Mouse (Mus musculus) forebrain, embryonic 15.5 days (tissue): ENCODE measurements at regions not wholly inside any gene's neighbourhood (a gene's known extent, or its start where the extent isn't known, plus 50 kb on each side); places are given as distances from the start of the nearest gene placed in this dataset.
A peak's percentile ranks its signal among the peaks of the same experiment; 100 is the strongest.

ENCODE experiments used
- ATAC-seq: fragments of 200-750 bp; cut with Nextera tagmentation; replicated peaks from 2 replicates; pipeline ENCODE4 v1.8.0; 2017; ENCODE audit warnings: mild to moderate bottlenecking, moderate TSS enrichment, moderate library complexity
- H3K27ac ChIP-seq: fragments of 300-500 bp; sonication (generic); replicated peaks from 2 replicates; pipeline ENCODE4 v1.5.1; 2015; ENCODE audit warnings: mild to moderate bottlenecking, inconsistent platforms
- H3K27me3 ChIP-seq: fragments of 300-500 bp; sonication (generic); 2 replicates; pipeline ENCODE4 v1.6.1; 2015; ENCODE audit warnings: inconsistent platforms
- H3K36me3 ChIP-seq: fragments of 300-500 bp; sonication (generic); 2 replicates; pipeline ENCODE4 v1.6.1; 2015; ENCODE audit warnings: mild to moderate bottlenecking, inconsistent platforms
- H3K4me1 ChIP-seq: fragments of 300-500 bp; sonication (generic); 2 replicates; pipeline ENCODE4 v1.6.1; 2015; ENCODE audit warnings: inconsistent platforms
- H3K4me2 ChIP-seq: fragments of 300-500 bp; sonication (generic); replicated peaks from 2 replicates; pipeline ENCODE4 v1.6.1; 2015; ENCODE audit warnings: mild to moderate bottlenecking, inconsistent platforms
- H3K4me3 ChIP-seq: fragments of 300-500 bp; sonication (generic); 2 replicates; pipeline ENCODE4 v1.5.1; 2015; ENCODE audit warnings: mild to moderate bottlenecking, inconsistent platforms
- H3K9ac ChIP-seq: fragments of 300-500 bp; sonication (generic); replicated peaks from 2 replicates; pipeline ENCODE4 v1.6.1; 2015; ENCODE audit warnings: mild to moderate bottlenecking, inconsistent platforms
- H3K9me3 ChIP-seq: fragments of 300-500 bp; sonication (generic); 2 replicates; pipeline ENCODE4 v1.6.1; 2016; ENCODE audit warnings: inconsistent platforms
- WGBS: fragments of 180-500 bp; shearing (Covaris S2); methylation state at CpG from one replicate; pipeline ENCODE4 v1.1.7; 2015; ENCODE audit warnings: mixed read lengths; 5-methylcytosine and 5-hydroxymethylcytosine counted together

DNA sequence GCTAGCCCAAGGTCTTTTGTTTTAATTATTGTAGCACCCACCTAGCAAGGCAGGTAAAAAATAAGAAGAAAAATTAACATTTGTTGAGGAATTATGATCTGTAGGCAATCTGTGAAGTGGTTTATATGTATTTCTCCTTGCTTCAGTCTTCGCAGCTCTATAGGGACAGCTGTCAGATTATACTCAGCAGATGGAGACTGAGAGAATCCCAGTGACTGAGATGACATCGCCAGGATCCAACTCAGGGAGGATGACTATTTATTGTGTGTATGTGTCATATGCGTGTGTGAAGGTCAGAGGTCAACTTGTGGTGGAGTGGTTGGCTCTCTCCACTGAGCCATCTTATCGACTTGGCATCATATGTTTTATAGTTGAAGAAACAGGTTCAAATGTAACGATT is 362.0 kb upstream of the Chd6 start:
- ATAC-seq: peak; percentile 63; the same call in 1 of the 2 replicates
- Histone ChIP-seq H3K36me3 (no peaks in the 10 kb centered on the region), H3K9me3 (no peaks in the 10 kb centered on the region), H3K4me2 (no peak overlapping the region), H3K4me1 (peaks cover 5% of the 10 kb centered on the region; the same call in 1 of the 2 replicates), H3K4me3 (no peak overlapping the region), H3K27ac (peak overlapping the region; percentile 72), H3K27me3 (no peaks in the 10 kb centered on the region), H3K9ac (no peak overlapping the region)
- 67% methylated on average over 5 of the region's 5 CpGs for WGBS

DNA sequence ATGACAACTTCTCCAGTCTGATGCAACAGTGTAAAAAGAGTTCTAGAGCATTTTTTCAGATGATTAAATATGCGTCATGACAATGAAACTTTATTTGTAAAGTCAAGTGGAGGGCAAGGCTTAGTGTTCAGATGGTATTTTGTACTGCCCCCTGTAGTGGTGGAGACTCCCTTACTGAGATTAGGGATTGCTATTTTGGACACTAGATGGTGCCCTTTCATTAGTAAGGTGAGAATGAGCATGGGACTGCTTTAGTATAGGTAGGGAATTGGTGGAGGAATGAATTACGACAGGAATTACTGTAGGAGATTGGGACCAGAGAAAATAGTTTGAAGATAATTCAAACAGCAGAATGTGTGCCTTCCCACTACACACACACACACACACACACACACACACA is 361.1 kb upstream of the Chd6 start:
- Histone ChIP-seq H3K4me2 (no peak overlapping the region), H3K9me3 (no peaks in the 10 kb centered on the region), H3K9ac (no peak overlapping the region), H3K4me1 (peaks cover 5% of the 10 kb centered on the region; the same call in 1 of the 2 replicates), H3K27me3 (no peaks in the 10 kb centered on the region), H3K4me3 (no peak overlapping the region), H3K36me3 (no peaks in the 10 kb centered on the region), H3K27ac (peak overlapping the region; percentile 72; the same call in 1 of the 2 replicates)
- 32% methylated on average over 2 of the region's 2 CpGs for WGBS
- ATAC-seq: 0 out of 2 replicates have a peak, but pooled peaks have one; percentile 43

DNA sequence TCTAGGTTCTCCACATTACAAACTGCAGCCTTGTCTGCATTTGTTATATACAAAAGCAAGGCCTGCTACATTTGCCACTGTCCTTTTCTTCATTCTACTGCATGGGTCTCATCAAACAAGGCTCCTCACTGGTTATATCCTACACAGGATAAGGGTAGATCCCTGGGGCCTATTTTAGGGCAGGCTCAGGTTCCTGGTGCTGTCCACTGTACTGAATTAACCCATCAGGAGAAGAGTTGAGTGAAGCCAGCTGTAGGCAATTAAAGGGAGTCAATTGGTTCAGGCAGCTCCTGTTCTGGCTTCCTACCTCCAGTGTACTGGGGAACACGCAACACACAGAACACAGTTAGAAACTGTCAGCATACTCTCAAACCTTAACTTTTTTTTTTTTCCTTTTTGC is 358.2 kb upstream of the Chd6 start:
- H3K27me3 ChIP-seq: no peaks in the 10 kb centered on the region
- no peaks in the 10 kb centered on the region for H3K9me3 ChIP-seq
- H3K4me3 ChIP-seq: no peak overlapping the region
- no peaks in the 10 kb centered on the region for H3K36me3 ChIP-seq
- WGBS: 97% methylated on average over 1 of the region's 1 CpGs
- ATAC-seq: no peak
- no peak overlapping the region for H3K9ac ChIP-seq
- no peak overlapping the region for H3K27ac ChIP-seq
- H3K4me1 ChIP-seq: peaks cover 5% of the 10 kb centered on the region; the same call in 1 of the 2 replicates
- no peak overlapping the region for H3K4me2 ChIP-seq

DNA sequence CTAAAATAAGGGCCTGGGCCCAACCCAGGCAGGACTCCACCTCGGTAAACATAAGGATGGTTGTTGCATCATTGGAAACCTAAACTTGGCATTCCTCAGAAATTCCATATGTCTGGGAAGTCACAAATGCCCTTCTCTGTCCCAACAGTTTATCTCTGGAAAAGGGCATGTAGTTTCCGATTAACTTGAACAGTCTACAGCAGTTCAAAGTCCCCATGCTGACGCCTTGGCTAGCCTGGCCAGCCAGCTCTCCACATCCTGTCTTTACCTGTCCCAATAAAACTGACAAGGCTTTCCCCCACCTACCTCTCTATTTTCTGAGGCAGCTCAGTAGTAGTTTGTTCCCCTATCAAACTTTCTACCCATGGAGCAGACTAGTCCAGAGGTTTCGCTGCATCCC is 351.7 kb upstream of the Chd6 start:
- 94% methylated on average over 4 of the region's 4 CpGs for WGBS
- ATAC-seq: no peak
- H3K9ac ChIP-seq: no peak overlapping the region
- H3K4me1 ChIP-seq: no peaks in the 10 kb centered on the region
- H3K27me3 ChIP-seq: no peaks in the 10 kb centered on the region
- no peaks in the 10 kb centered on the region for H3K9me3 ChIP-seq
- no peak overlapping the region for H3K4me2 ChIP-seq
- H3K36me3 ChIP-seq: no peaks in the 10 kb centered on the region
- no peak overlapping the region for H3K27ac ChIP-seq
- H3K4me3 ChIP-seq: no peak overlapping the region

DNA sequence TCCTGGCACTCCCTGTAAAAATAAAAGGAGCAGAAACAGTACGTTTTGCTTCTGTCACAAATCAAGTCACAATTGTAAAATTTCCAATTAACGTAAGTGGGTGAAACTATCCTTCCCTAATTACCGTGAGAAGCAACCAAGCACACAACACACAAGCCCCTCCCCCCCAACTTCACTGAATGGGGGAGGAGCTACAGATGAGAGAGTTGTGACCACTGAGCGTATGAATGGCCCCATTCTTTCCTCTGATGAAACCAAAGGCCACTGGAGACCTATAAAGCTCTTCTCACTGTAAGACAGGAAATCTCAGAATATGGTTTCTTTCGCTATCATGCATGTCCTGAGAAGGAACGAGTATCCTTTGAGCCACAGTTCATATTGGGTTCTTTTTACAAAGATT is 345.6 kb upstream of the Chd6 start:
- no peak for ATAC-seq
- Histone ChIP-seq H3K9ac (no peak overlapping the region), H3K4me1 (no peaks in the 10 kb centered on the region), H3K36me3 (no peaks in the 10 kb centered on the region), H3K4me3 (no peak overlapping the region), H3K27me3 (no peaks in the 10 kb centered on the region), H3K4me2 (no peak overlapping the region), H3K9me3 (no peaks in the 10 kb centered on the region), H3K27ac (no peak overlapping the region)
- 33% methylated on average over 6 of the region's 6 CpGs for WGBS

DNA sequence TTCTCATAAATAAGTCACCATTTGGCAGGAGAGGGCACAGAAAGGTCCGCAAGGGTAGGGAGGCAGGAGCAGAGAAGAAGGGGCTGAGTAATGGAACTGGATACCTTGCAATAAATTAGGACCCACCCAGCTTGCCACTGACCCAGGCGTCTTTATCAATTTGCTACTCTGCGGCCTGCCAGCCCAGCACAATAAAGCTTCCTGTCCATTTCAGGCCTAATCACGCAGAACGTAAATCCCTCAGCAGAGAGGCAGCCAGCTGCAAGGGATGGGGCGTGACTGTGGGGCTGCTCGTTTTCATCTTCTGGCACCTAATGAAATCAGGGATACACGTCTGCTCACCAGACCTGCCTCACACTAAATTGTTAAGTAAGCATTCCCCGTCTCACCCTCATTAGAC is 324.9 kb upstream of the Chd6 start:
- no peak overlapping the region for H3K9ac ChIP-seq
- H3K4me2 ChIP-seq: no peak overlapping the region
- no peak overlapping the region for H3K4me3 ChIP-seq
- no peak overlapping the region for H3K27ac ChIP-seq
- no peaks in the 10 kb centered on the region for H3K27me3 ChIP-seq
- H3K36me3 ChIP-seq: no peaks in the 10 kb centered on the region
- 0 out of 2 replicates have a peak, but pooled peaks cover 4% of the 10 kb centered on the region for H3K4me1 ChIP-seq
- 9% methylated on average over 9 of the region's 9 CpGs for WGBS
- no peak for ATAC-seq
- no peaks in the 10 kb centered on the region for H3K9me3 ChIP-seq

DNA sequence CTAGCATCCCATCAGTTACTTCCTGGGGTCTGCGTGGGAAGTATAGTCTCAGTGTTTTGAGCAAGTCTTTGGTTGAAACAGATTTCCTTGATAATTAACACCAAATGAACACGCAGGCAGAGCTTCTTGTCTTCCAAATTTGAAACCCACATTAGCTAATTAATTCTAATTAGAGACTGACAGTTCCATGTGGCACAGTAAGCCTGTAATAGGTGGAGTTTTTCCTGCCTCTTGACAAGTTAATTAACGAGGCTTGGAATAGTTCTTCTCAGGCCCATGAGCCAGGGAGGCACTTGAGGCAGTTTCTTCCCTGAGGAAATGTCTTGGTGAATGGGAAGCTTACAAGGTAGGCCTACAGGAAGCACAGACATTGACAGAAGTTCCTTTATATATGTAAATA is 320.4 kb upstream of the Chd6 start:
- peak; percentile 38 for ATAC-seq
- H3K9ac ChIP-seq: no peak overlapping the region
- H3K36me3 ChIP-seq: no peaks in the 10 kb centered on the region
- no peaks in the 10 kb centered on the region for H3K27me3 ChIP-seq
- H3K4me1 ChIP-seq: 0 out of 2 replicates have a peak, but pooled peaks cover 4% of the 10 kb centered on the region
- no peak overlapping the region for H3K27ac ChIP-seq
- no peaks in the 10 kb centered on the region for H3K9me3 ChIP-seq
- WGBS: 17% methylated on average over 3 of the region's 3 CpGs
- H3K4me2 ChIP-seq: no peak overlapping the region
- no peak overlapping the region for H3K4me3 ChIP-seq

DNA sequence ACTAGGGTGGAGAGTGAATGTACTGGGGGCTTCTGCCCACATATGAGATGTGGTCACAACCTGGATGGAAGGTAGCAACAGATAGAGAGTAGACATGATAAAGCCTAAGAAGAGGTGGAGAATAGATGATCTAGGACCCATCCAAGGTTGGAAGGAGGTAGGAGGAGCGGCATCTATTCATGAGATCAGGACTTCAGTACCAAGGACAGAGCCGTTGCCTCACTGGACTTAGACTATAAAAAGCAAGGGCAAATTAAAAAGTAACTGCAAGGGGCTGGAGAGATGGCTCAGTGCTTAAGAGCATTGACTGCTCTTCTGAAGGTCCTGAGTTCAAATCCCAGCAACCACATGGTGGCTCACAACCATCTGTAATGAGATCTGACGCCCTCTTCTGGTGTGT is 316.7 kb upstream of the Chd6 start:
- Histone ChIP-seq H3K4me1 (no peaks in the 10 kb centered on the region), H3K4me3 (no peak overlapping the region), H3K9ac (no peak overlapping the region), H3K36me3 (no peaks in the 10 kb centered on the region), H3K27me3 (no peaks in the 10 kb centered on the region), H3K9me3 (no peaks in the 10 kb centered on the region), H3K27ac (no peak overlapping the region), H3K4me2 (no peak overlapping the region)
- ATAC-seq: no peak
- 49% methylated on average over 3 of the region's 3 CpGs for WGBS

DNA sequence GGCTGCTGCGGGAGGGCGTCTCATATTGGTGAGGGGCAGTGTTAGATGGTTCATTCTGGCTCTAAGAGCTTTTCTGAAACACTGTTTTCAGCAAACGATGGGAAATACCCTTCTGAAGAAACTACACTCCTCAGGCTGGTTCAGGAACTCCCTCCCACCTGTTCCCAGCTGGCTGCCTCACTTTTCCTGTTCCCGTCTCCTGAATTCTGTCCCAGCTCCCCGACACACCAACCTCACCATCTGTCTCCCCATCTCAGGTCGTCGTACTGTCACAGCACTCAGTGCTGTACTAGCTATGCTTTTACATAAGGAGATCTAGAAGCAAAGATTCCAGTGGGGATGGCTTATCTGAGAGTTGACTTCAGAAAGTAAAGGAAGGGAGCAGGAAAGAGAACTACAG is 309.2 kb upstream of the Chd6 start:
- ATAC-seq: no peak
- Histone ChIP-seq H3K9me3 (no peaks in the 10 kb centered on the region), H3K36me3 (no peaks in the 10 kb centered on the region), H3K4me2 (no peak overlapping the region), H3K27me3 (no peaks in the 10 kb centered on the region), H3K4me3 (no peak overlapping the region), H3K27ac (no peak overlapping the region), H3K4me1 (0 out of 2 replicates have a peak, but pooled peaks cover 2% of the 10 kb centered on the region), H3K9ac (no peak overlapping the region)
- WGBS: 78% methylated on average over 7 of the region's 7 CpGs

DNA sequence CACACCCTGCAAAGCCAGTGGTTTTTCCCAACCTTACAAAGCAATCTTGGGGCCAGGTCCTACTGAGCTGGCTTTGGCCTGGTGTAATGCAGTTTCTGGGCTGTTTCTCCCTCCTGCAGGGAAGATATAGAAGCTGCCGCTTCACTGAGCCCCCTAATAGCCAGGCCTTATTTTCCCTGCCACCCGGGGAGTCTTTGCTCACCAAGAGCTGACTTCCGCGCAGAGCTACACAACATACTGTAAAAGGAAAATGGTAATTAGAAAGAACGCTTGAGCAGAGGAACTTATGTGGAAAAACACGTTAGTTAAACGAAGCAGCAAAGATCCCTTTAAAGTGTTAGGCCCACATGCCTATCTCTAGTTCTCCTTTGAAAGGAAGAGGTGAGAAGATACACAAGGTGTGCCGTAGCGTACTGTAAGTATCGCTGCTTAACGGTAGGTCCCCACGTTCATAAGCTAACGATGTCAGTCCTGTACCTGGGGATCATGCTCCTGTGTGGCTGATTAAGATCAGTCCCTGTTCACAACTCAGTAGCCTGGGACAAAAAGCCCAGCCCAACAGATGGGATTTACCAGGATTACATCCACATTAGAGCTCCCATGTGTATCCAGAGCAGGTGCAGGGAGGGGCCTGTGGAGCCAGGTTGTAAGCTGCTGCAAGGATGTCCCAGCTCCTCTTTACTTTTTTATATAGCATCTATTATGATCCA is 307.5 kb upstream of the Chd6 start:
- no peak overlapping the region for H3K4me3 ChIP-seq

DNA sequence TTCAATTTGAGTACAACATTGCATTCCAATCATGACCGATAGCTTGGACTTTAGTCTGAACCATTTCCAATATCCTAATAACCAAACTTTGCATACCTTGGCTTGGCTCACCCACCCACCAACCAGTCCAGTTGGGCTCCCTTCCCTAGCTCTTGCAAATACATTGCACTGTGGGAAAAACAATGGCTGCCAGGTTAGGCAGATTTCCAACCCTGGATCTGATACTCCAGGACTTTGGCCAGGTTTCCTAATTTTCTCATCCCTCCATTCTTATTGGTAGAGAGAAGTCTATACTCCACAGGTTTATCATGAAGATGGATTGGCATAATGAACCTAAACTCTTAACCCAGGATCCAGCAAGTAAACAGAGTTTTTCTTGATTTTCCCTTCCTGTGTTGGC is 299.4 kb upstream of the Chd6 start:
- WGBS: 78% methylated on average over 1 of the region's 1 CpGs
- no peak overlapping the region for H3K27ac ChIP-seq
- no peak overlapping the region for H3K4me3 ChIP-seq
- H3K27me3 ChIP-seq: no peaks in the 10 kb centered on the region
- ATAC-seq: no peak
- no peaks in the 10 kb centered on the region; the same call in 1 of the 2 replicates for H3K4me1 ChIP-seq
- no peaks in the 10 kb centered on the region for H3K9me3 ChIP-seq
- no peak overlapping the region for H3K4me2 ChIP-seq
- no peaks in the 10 kb centered on the region for H3K36me3 ChIP-seq
- no peak overlapping the region for H3K9ac ChIP-seq

More for the DNA sequence above, 307.5 kb upstream of the Chd6 start:
- Histone ChIP-seq H3K4me2 (no peak overlapping the region), H3K36me3 (no peaks in the 10 kb centered on the region), H3K27ac (no peak overlapping the region), H3K9ac (no peak overlapping the region), H3K4me1 (0 out of 2 replicates have a peak, but pooled peaks cover 2% of the 10 kb centered on the region), H3K9me3 (no peaks in the 10 kb centered on the region), H3K27me3 (no peaks in the 10 kb centered on the region)
- no peak for ATAC-seq
- WGBS: 24% methylated on average over 13 of the region's 13 CpGs

DNA sequence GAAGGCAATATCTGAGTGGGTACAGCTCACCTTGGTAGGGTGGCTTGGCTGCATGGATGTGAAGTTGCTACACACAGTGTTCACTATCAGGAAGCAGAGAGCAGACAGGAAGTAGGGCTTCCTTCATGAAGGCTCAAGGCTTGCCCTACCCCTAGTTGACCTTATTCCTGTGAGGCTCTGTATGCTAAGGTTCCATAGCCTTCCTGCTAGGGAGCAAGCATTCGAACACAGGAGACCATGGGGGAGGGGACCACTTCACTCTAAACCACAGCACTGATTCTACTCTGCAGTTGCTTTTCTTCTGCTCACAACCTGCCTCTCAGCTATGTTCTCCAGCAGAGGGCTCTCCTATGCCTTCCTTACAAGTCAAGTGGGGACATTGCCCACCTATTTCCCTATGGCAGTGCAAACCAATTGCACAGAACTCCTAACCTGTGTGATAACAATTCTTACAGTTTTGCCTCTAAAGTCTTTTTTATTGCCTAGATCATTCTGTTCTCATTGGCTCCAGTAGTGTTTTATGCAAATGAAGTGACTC is 297.0 kb upstream of the Chd6 start:
- Histone ChIP-seq H3K4me1 (no peaks in the 10 kb centered on the region; the same call in 1 of the 2 replicates), H3K9ac (no peak overlapping the region), H3K36me3 (no peaks in the 10 kb centered on the region), H3K27ac (no peak overlapping the region), H3K4me3 (no peak overlapping the region), H3K9me3 (no peaks in the 10 kb centered on the region), H3K4me2 (no peak overlapping the region), H3K27me3 (no peaks in the 10 kb centered on the region)
- WGBS: 57% methylated on average over 1 of the region's 1 CpGs
- no peak for ATAC-seq

DNA sequence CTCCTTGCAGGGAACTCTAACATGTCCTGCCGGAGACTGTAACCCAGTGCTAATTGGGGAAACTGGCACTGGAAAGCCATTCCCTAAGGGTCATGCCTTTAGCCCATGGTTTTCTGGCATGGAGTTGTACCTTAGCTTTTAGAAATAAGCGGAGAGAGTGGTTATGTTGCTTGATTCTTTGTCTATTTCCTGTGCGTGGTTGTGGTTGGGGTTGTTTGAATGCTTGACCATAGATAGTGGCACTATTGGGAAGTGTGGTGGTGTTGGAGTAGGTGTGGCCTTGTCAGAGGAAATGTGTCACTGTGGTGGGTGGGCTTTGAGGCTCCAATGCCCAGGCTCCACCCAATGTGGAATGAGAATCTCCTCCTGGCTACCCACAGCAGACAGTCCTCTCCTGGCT is 289.2 kb upstream of the Chd6 start:
- Histone ChIP-seq H3K27me3 (no peaks in the 10 kb centered on the region), H3K36me3 (no peaks in the 10 kb centered on the region), H3K4me2 (no peak overlapping the region), H3K4me1 (no peaks in the 10 kb centered on the region), H3K27ac (no peak overlapping the region), H3K9ac (no peak overlapping the region), H3K4me3 (no peak overlapping the region), H3K9me3 (no peaks in the 10 kb centered on the region)
- 92% methylated on average over 3 of the region's 3 CpGs for WGBS
- ATAC-seq: no peak
